Mouse (Mus musculus) forebrain, postnatal 0 days (tissue): ENCODE results near the gene Rsbn1. TPM values are rescaled to one million over a fixed set of nuclear protein-coding genes. Genes with fewer than 3 reads are reported as not detected.
A peak's percentile ranks its signal among the peaks of the same experiment; 100 is the strongest.

ENCODE experiments used
- ATAC-seq: fragments of 200-750 bp; cut with Nextera tagmentation; 2 replicates; pipeline ENCODE4 v1.8.0; 2017; ENCODE audit warnings: mild to moderate bottlenecking, moderate library complexity
- DNase-seq: peaks from one replicate; pipeline ENCODE4 v3.0.0-alpha.2; 2015
- H3K27ac ChIP-seq: fragments of 300-500 bp; sonication (generic); 2 replicates; pipeline ENCODE4 v1.5.1; 2014; ENCODE audit warnings: low read depth, mild to moderate bottlenecking, antibody characterized with exemption, low read length, moderate library complexity, mixed read lengths
- H3K27me3 ChIP-seq: fragments of 300-500 bp; sonication (generic); 2 replicates; pipeline ENCODE4 v1.6.1; 2014; ENCODE audit warnings: mild to moderate bottlenecking, low read length, mixed read lengths; ENCODE audit not compliant: insufficient read depth
- H3K36me3 ChIP-seq: fragments of 300-500 bp; sonication (generic); 2 replicates; pipeline ENCODE4 v1.6.1; 2014; ENCODE audit warnings: mild to moderate bottlenecking, moderate library complexity; ENCODE audit not compliant: insufficient read depth
- H3K4me1 ChIP-seq: fragments of 300-500 bp; sonication (generic); 2 replicates; pipeline ENCODE4 v1.6.1; 2014; ENCODE audit warnings: antibody characterized with exemption; ENCODE audit not compliant: insufficient read depth
- H3K4me2 ChIP-seq: fragments of 300-500 bp; sonication (generic); 2 replicates; pipeline ENCODE4 v1.6.1; 2014; ENCODE audit warnings: low read depth, mild to moderate bottlenecking, moderate library complexity
- H3K4me3 ChIP-seq: fragments of 300-500 bp; sonication (generic); 2 replicates; pipeline ENCODE4 v1.5.1; 2014; ENCODE audit warnings: low read depth, low read length, mixed read lengths
- H3K9ac ChIP-seq: fragments of 300-500 bp; sonication (generic); 2 replicates; pipeline ENCODE4 v1.6.1; 2014; ENCODE audit warnings: mild to moderate bottlenecking
- H3K9me3 ChIP-seq: fragments of 300-500 bp; sonication (generic); 2 replicates; pipeline ENCODE4 v1.6.1; 2016; ENCODE audit warnings: low read length
- CTCF ChIP-seq: sonication (generic); IDR thresholded peaks from 2 replicates; pipeline ENCODE4 v1.5.1; 2016; ENCODE audit warnings: antibody characterized with exemption, control low read depth, low read depth
- WGBS: fragments of 180-500 bp; shearing (Covaris S2); extraction: QIAGEN DNeasy Blood & Tissue Kit; methylation state at CpG from one replicate; pipeline ENCODE4 v1.1.7; 2014; 5-methylcytosine and 5-hydroxymethylcytosine counted together
- polyA plus RNA-seq: library from polyadenylated mRNA; unstranded; fragments of >200 nt; fragmentation: Nextera tagmentation; extraction: Ambion mirVana; gene quantifications from 2 replicates; pipeline ENCODE4 v1.2.1, GENCODE M21; 2015
- total RNA-seq: library from RNA; depleted of rRNA; stranded (reverse); fragments of >200 nt; gene quantifications from 2 replicates; pipeline ENCODE4 v1.2.3, GENCODE M21; 2014; rRNA removed

Gene Rsbn1
- total RNA-seq (29.9 and 36.6 TPM in 2 replicates), polyA plus RNA-seq (14.6 and 19.2 TPM in 2 replicates)

DNA sequence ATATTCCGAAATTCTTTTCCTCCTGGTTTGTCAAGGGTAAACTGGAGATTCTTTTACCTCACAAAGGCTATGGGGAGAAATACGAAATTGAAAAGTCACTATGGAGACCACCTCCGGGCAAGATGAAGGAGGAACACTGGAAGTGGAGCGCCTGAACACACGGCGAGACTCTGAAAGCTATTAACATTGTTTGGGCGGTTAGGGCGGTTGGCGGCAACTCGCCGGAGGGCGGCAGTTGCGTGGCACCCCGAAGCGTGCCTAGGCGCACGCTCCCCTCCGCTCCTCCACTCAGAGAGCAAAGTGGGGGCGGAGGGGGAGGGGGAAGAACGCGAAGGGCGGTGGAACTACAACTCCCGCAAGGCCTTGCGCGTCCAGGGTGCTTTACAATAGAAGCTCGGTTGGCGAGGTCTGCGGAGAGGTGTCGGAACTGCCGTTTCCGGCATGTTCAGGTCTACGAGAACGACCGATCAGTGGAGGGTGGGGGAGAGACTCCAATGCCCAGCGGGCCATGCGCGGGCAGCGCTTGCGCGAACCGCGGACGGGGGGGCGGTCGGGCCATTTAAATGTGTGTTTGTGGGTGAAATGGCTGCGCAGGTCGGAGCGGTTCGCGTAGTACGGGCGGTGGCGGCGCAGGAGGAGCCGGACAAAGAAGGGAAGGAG lies at the start of gene Rsbn1:
Gene Rsbn1, plus strand, starts transcription at position 111 of the 660 bp plus-strand sequence.
- no peaks in the 10 kb centered on the region for H3K36me3 ChIP-seq
- H3K4me3 ChIP-seq = peak within 1 kb of the TSS; percentile 83
- peak; percentile 53 for TF ChIP-seq CTCF
- peak; percentile 99 for ATAC-seq
- peaks cover 4% of the 10 kb centered on the region; the same call in 1 of the 2 replicates for H3K4me1 ChIP-seq
- H3K9ac ChIP-seq = peak within 1 kb of the TSS; percentile 91
- H3K4me2 ChIP-seq = peak within 1 kb of the TSS; percentile 70
- under 1% methylated on average over 50 of the region's 55 CpGs for WGBS
- DNase-seq = peak; percentile 99
- H3K9me3 ChIP-seq = no peaks in the 10 kb centered on the region
- H3K27me3 ChIP-seq = no peaks in the 10 kb centered on the region
- peak within 1 kb of the TSS; percentile 92 for H3K27ac ChIP-seq

DNA sequence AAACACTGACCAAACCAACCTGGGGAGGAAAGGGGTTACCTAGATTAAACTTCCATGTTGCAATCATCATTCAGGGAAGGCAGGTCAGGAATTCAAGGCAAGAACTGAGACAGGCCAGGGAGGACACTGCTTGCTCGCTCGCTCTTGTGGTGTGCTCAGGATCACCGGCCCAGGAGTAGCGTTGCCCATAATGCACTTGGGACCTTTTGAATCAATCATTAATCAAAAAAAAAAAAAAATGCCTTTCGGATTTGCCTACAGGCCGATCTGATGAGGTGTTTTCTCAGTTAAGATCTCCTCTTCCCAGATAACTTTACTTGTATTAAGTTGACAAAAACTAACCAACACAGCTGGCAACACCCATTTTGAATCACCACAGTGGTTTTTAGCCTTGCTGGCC lies 49.7 kb upstream of the Rsbn1 start:
- no peak for TF ChIP-seq CTCF
- Histone ChIP-seq H3K36me3 (no peaks in the 10 kb centered on the region), H3K4me2 (no peak overlapping the region), H3K27me3 (no peaks in the 10 kb centered on the region), H3K4me3 (no peak overlapping the region), H3K4me1 (no peaks in the 10 kb centered on the region), H3K9ac (no peak overlapping the region), H3K9me3 (no peaks in the 10 kb centered on the region), H3K27ac (no peak overlapping the region)
- DNase-seq (no peak), ATAC-seq (no peak)
- 92% methylated on average over 6 of the region's 6 CpGs for WGBS

DNA sequence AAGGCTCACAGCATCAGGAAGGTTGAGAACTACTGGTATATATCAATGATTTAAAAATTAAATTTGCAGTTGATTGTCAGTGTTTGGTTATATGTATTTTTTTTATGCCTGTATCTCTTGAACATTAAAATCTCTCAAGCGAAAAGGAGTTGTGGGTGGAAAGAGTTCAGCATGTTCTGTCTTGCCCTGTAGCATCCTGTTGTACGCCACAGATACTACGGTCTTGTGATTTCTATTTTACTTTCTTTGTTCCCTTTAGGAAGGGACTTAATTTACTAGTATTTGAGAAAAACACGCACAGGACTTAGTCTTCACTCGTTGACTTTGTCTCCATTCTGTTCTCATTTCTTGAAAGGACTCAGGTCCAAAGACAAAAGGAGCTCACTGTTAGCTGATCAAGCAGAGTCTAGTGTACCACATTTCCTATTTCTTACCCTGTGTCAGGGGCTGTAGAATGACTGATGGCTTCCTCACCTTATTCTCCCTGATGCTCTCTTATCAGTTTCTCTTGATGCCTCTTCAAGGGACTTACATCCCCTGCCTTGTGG lies 46.4 kb upstream of the Rsbn1 start:
- no peak for DNase-seq
- ATAC-seq = no peak
- WGBS = 90% methylated on average over 5 of the region's 5 CpGs

DNA sequence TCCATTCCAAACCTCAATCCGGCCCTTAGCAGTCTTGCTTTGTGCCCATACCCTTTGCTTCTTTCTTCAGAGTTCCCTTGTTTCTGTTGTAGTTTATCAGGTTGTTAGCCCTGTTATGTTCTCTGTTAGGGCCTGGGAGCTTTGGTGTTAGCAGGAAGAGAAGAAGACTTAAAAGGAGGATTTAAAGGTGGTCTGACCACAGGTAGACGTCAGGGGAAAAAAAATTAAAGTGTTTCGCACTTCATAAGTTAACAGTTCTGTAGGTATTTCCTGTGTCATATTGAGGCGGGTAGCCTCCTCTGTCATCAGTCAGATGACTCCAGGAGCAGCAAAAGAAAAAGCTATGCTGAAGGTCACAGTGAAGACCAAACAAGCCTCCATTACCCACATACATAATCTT lies 45.9 kb upstream of the Rsbn1 start:
- no peak overlapping the region for H3K4me2 ChIP-seq
- no peak overlapping the region for H3K4me3 ChIP-seq
- no peaks in the 10 kb centered on the region for H3K4me1 ChIP-seq
- 92% methylated on average over 4 of the region's 4 CpGs for WGBS
- H3K9me3 ChIP-seq = no peaks in the 10 kb centered on the region
- DNase-seq (no peak), ATAC-seq (no peak)
- H3K27ac ChIP-seq = no peak overlapping the region
- H3K27me3 ChIP-seq = no peaks in the 10 kb centered on the region
- H3K9ac ChIP-seq = no peak overlapping the region
- H3K36me3 ChIP-seq = no peaks in the 10 kb centered on the region
- no peak for TF ChIP-seq CTCF

More for the DNA sequence above, 46.4 kb upstream of the Rsbn1 start:
- Histone ChIP-seq H3K36me3 (no peaks in the 10 kb centered on the region), H3K9ac (no peak overlapping the region), H3K4me3 (no peak overlapping the region), H3K9me3 (no peaks in the 10 kb centered on the region), H3K4me2 (no peak overlapping the region), H3K4me1 (no peaks in the 10 kb centered on the region), H3K27me3 (no peaks in the 10 kb centered on the region), H3K27ac (no peak overlapping the region)
- TF ChIP-seq CTCF = no peak

DNA sequence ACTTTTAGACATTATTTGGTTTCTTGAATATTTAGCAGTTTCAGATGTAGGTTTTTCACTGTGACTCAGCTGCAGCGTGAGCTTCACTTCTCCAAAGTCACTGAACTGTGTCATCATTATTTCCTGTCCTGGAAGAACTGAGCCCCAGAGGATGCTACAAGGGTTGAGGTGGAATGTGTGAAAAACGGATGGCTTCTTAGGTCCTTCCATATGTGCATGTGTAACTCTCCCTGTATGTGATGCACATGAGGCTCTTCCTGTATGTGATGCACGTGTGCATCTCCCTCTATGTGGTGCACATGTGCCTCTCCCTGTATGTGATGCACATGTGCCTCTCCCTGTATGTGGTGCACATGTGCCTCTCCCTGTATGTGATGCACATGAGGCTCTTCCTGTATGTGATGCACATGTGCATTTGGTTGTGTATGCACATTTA lies 41.2 kb upstream of the Rsbn1 start:
- no peak for TF ChIP-seq CTCF
- ATAC-seq = no peak
- Histone ChIP-seq H3K4me1 (no peaks in the 10 kb centered on the region), H3K4me2 (no peak overlapping the region), H3K9ac (no peak overlapping the region), H3K27ac (no peak overlapping the region), H3K27me3 (no peaks in the 10 kb centered on the region), H3K4me3 (no peak overlapping the region), H3K36me3 (no peaks in the 10 kb centered on the region), H3K9me3 (no peaks in the 10 kb centered on the region)
- no peak for DNase-seq
- WGBS = 72% methylated on average over 3 of the region's 3 CpGs

DNA sequence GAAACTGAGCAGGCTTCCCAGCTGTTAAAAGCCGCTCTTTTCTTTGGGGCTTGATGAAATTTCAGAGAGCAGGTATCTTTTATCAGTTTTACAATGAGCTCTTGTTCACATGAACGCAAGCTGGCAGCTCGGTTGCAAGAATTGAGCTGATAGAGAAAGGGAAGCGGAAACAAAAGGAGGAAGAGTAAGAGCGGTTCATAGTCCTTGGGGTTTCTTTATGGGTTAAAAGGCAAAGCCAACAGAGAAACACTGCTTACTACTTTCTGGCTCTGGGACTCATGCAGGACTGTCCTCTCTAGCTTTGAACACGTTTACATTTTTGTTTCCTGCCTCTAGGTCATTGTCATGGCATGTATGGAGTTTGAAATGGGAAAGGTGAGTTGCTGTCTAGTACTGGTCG lies 39.6 kb upstream of the Rsbn1 start:
- DNase-seq = no peak
- WGBS = 63% methylated on average over 7 of the region's 7 CpGs
- Histone ChIP-seq H3K36me3 (no peaks in the 10 kb centered on the region), H3K27me3 (no peaks in the 10 kb centered on the region), H3K9ac (no peak overlapping the region), H3K4me1 (no peaks in the 10 kb centered on the region), H3K9me3 (no peaks in the 10 kb centered on the region), H3K4me2 (no peak overlapping the region), H3K27ac (no peak overlapping the region), H3K4me3 (no peak overlapping the region)
- no peak for ATAC-seq
- no peak for TF ChIP-seq CTCF

DNA sequence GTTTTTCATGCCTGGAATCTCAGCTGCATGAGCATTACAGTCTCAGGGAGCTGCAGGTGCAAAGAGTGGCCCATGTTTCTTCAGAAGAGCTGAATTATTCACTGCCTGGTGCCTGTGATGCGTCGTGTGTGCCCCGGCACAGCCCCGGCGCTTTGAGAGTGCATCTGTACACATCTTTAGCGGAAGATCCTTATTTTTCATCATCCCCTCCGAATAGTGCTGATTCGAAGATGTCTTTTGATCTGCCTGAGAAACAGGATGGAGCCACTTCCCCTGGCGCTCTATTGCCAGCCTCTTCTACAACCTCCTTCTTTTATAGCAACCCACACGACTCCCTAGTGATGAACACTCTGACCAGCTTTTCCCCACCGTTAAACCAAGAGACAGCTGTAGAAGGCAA lies 28.0 kb upstream of the Rsbn1 start:
- no peak overlapping the region for H3K4me3 ChIP-seq
- WGBS = 66% methylated on average over 11 of the region's 11 CpGs
- no peak overlapping the region for H3K9ac ChIP-seq
- DNase-seq = no peak
- no peaks in the 10 kb centered on the region for H3K27me3 ChIP-seq
- H3K36me3 ChIP-seq = no peaks in the 10 kb centered on the region
- H3K27ac ChIP-seq = no peak overlapping the region
- no peaks in the 10 kb centered on the region for H3K9me3 ChIP-seq
- no peaks in the 10 kb centered on the region for H3K4me1 ChIP-seq
- no peak for ATAC-seq
- no peak overlapping the region for H3K4me2 ChIP-seq
- TF ChIP-seq CTCF = no peak
